Mouse (Mus musculus): ENCODE results near the gene Foxd4. TPM values are rescaled to one million over a fixed set of nuclear protein-coding genes. Genes with fewer than 3 reads are reported as not detected.

The Foxd4 gene
- not detected in 2 replicates for total RNA-seq (2014; fragmentation: Nextera tagmentation)
- not detected in 2 replicates for total RNA-seq (2017)

DNA sequence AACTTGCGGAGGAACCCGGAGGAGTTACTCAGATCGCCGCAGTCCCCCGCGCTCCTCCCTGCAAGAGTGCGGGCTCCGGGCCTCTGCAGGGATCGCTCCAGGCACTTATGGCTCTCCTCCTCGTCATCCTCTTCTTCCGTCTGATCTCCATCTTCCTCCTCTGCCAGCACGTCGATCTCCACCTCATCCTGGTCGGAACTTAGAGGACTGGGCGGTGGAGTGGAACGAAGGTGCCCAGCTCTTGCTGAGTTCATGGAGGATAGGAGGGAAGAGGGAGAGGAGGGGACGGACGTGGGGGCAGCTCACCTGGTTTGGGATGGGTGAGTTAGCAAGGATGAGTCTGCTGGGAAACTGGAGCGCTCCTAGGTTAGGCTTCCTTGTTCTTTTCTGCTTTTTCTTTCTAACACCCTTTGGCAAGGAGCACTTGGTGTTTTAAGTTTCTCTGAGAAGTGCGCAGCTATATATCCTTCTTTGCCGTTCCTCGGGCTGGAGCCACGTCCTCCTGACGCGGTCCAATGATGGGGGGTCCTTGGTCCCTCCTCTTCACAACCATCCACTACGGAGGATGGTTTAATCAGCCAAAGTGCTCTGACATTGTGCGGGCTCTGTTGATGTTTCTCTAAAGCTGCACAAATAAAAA lies at the start of gene Foxd4:
Gene Foxd4, minus strand, starts transcription at position 617 of the 640 bp plus-strand sequence.
- ATAC-seq (replicated peaks; ENCODE audit: low FRiP score, low TSS enrichment, poor library complexity, severe bottlenecking) = no peak

DNA sequence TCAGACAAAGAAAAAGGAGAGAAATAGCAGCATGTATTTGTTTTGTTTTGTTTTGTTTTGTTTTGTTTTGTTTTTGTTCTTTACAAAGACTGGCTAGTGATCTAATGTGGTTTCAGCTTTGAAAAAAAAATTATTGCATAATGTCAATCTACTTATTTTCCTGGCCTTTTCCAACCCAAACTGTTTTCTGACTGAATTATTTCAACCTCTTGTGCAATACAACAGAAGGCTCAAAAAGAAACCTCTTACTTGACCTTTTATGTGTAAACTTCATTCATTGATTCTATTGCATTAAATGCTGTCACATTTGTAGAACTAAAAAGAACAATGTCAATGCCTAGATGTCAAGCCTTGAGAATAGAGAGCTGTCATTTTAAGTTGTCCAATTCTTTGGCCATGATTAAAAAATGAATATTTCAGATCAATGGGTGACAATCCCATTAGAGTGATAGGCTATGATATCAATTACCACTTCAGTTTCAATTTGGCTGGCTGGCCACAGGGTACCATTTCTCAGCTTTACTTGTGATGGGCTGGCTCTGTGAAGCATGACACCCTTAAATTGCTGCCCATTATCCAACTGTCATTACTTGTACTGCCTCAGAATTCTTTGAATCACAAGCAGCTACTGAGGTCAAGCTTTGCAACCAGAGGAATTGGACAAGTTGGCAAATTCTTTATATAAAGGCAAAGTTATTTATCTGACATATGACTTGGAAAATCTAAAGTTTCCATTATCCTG lies 44.7 kb upstream of the Foxd4 start:
- no peak for ATAC-seq (replicated peaks; ENCODE audit: low FRiP score, low TSS enrichment, poor library complexity, severe bottlenecking)

DNA sequence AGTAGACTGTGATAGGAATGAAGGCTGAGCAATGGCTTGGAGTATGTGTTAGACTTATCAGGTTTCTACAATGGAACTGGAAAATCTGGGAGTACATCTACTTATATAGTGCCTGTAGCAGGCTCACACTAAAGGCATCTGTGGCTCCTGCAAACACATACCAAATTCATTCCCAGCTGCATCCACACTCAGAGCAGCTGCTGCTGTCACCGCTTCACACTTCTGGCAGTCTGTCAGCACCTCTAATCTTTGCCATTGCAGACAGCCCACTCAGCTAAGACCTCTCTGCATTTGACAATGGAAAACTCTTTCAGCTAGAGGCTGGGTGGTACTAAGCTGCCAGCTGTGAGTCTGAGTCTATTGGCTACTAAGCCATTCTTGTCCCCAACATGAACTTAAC lies 36.1 kb upstream of the Foxd4 start:
- no peak for ATAC-seq (replicated peaks; ENCODE audit: low FRiP score, low TSS enrichment, poor library complexity, severe bottlenecking)

- no peak for ATAC-seq (replicated peaks; ENCODE audit: low FRiP score, low TSS enrichment, poor library complexity, severe bottlenecking)
Measured at GRCm38 (mm10) chr19:24929041-24929440, 28.0 kb upstream of the Foxd4 start.

- ATAC-seq (replicated peaks; ENCODE audit: low FRiP score, low TSS enrichment, poor library complexity, severe bottlenecking) = no peak
Measured at GRCm38 (mm10) chr19:24920866-24921265, 19.9 kb upstream of the Foxd4 start.

DNA sequence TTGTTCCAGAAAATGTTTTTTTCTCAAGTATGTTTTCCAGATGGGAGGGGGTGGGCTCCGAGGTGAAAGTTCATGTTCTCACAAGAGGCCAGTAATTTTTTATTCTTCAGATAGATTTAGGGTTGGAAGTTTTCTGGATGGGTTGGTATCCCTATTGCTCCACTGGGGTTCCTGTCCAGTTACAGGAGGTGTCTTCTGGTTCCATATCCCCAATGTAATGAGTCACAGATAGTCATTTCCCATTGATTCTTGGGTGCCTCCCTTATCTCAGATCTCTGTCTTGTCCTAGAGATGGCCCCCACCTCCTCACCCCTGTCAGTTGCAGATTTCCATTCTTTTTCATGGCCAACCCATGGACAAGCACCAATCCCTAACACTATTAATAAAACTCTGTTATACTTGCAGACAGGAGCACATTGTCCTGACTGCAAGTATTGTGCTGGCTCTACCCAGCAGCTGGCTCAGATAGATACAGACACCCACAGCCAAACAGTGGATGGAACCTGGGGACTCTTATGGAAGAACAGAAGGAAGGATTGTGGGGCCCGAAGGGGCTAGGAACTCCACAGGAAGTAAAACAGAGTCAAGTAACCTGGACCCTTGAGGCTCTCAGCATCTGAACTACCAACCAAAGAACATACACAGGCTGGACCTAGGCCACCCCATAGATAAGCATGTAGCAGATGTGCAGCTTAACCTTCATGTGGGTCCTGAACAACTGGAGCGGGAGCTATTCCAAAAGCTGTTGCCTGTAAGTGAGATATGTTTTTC lies 7.6 kb upstream of the Foxd4 start:
- no peak for ATAC-seq (replicated peaks; ENCODE audit: low FRiP score, low TSS enrichment, poor library complexity, severe bottlenecking)

DNA sequence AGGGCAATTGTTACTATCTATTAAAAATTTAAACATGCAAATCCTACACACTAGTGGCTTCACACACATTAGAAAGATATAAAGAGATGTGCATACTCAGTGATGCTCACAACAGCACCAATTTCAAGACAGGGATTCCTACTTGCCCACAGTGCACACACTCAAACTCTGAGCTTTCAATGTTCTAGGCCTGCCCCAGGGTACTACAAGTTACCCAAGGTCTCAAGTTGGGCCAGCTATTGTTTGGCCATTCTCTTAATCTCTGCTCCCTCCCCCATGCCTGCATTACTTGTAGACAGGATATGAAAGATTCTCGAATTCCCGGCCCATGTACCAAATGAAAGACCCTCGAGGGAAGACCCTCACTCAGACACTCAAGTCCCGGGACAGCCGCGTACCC lies 6.7 kb upstream of the Foxd4 start:
- ATAC-seq (replicated peaks; ENCODE audit: low FRiP score, low TSS enrichment, poor library complexity, severe bottlenecking) = no peak

- ATAC-seq (replicated peaks; ENCODE audit: low FRiP score, low TSS enrichment, poor library complexity, severe bottlenecking) = no peak
Measured at GRCm38 (mm10) chr19:24902821-24903220, 1.8 kb upstream of the Foxd4 start.

DNA sequence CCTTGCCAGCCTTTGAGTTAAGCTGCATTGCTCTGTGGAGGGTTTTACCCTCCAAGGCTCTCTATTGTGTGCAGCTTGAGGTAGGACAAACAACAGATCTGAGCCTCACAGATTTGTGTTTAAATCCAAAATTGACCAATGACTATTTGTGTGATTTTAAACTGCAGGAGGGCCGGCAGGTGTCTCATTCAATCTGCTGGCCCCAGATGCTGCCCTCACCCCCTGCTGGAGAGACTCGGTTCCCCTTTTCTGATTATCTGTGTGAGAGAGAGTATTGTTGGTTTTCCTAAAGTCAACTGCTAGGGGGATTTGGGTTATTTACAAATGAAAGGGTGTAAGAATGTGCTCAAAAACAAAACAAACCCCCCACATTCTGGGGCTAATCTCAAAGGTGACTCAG lies 1.3 kb upstream of the Foxd4 start:
- no peak for ATAC-seq (replicated peaks; ENCODE audit: low FRiP score, low TSS enrichment, poor library complexity, severe bottlenecking)

- ATAC-seq (replicated peaks; ENCODE audit: low FRiP score, low TSS enrichment, poor library complexity, severe bottlenecking) = no peak
Measured at GRCm38 (mm10) chr19:24901666-24902065, 669 bp upstream of the Foxd4 start.

- ATAC-seq (replicated peaks; ENCODE audit: low FRiP score, low TSS enrichment, poor library complexity, severe bottlenecking) = no peak
Measured at GRCm38 (mm10) chr19:24899578-24900544, 1.1 kb downstream of the Foxd4 start.

DNA sequence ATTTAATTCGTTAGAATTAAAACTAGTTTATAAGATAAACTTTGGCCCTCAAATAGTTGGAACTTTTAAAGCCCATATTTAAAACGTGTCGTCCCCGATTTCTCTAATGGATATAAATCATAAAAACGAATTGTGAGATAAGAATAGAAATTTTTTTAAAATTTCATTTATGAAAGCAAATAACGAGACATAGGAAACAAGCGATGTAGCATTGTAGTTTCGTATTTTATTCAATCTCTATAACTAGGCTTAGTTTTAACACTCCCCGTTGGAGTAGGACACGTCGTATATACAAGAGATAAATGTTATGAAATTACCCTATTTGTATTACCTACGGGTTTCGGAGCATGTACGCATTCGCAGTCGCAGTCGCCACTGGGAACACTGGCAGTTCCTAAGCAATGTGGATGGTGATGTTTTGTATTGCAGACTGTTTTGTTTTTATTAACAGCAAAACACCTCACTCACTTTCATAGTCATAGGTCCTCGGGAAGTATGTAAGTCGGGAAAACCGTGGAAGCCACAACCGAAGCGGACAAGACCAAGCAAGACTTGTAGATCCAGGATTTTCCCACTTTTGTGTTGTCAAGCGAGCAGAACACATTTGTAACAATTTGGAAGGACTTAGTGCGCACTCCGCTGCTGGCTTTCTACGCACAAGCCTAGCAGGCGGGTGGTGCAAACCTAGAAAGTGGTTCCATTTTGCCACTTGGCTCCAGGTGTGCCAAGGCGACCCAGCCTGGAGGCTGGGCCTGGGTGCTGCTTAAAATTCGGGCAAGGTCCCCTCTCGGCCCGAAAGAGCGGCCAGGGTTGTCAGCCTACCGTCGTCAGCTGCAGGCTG lies 2.0 kb downstream of the Foxd4 start:
- no peak for ATAC-seq (replicated peaks; ENCODE audit: low FRiP score, low TSS enrichment, poor library complexity, severe bottlenecking)

- no peak for ATAC-seq (replicated peaks; ENCODE audit: low FRiP score, low TSS enrichment, poor library complexity, severe bottlenecking)
Measured at GRCm38 (mm10) chr19:24897896-24898736, 2.9 kb downstream of the Foxd4 start.

DNA sequence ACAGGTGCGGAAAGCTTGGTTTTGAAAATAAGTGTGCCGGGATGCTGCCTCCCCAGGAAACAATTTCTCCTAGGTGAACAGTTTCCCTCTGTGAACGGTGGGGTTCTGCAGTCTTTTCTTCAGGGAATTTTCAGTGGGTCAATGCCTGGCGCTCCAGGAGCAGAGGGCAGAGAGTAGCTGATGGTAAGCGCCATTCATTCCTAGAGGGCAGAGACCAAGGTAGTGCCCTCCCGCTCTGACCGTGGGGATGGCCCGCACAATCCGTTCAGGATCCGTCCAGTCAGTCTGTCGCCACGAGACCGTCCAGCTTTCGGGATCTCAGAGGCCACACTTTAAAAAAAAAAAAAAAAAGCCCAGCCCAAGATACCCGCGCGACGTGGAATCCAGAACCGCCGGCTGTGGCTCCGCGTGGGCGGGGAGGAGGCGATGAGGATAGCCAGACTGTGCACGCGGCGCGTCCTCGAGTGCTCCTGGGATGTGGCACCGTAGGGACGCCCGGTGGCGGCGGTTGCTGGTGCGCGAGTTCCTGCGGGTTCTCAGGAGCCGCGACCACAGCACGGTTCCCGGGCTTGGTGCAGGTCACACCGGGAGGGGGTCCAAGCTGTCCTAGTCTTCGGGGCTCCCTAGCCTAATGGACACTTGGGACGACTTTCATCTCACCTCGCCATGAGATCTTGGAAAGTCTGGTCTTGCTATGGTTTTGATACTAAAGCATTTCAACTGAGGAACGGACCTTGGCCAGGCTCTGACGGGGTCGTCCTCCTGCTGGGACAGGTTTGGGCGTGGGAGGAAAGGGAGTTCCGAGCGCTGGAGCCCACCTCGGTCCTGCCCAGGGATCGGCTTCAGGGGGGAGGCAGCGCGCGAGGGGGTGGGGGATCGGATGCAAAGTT lies 3.7 kb downstream of the Foxd4 start:
- ATAC-seq (replicated peaks; ENCODE audit: low FRiP score, low TSS enrichment, poor library complexity, severe bottlenecking) = no peak

DNA sequence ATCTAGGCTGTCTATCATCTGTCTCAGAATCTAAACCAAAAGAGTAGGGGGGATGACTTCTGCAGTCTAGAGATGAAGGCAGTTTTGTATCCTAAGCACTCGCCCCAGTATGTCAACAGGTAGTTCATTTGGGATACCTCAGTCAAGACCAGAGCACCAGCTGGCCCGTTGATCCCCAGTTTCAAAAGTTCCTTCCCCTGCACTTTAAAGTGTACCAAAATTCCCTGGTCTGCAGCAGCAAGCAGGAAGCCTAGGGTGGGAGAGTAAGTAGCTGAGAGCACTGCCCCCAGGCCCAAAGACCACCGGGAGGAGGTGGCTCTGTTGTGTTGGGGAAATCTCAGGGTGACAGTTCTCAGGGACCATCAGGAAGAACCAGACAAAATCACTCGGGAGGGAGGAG lies 4.5 kb downstream of the Foxd4 start:
- ATAC-seq (replicated peaks; ENCODE audit: low FRiP score, low TSS enrichment, poor library complexity, severe bottlenecking) = no peak

GRCm38 (mm10) chr19:24886888-24887287 lies 14.1 kb downstream of the Foxd4 start:
- ATAC-seq (replicated peaks; ENCODE audit: low FRiP score, low TSS enrichment, poor library complexity, severe bottlenecking) = no peak

DNA sequence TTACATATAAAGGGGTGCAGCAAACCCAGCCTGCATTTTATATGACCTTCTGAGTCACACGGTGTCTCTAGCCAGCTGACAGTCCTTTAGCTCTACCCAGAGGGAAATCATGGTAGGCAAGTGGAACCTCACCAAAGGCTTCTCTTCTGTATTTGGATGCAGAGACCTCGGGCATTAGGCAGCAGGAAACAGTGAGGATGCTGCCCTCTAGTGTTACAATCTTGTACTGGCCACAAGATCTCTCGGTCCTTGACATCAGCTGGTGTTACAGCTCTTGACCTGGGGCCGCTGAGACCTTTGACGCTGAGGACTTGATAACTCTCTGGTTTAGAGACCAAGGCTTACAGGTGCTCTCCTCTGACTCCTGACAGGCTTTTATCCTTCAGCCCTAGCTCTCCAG lies 15.5 kb downstream of the Foxd4 start:
- ATAC-seq (replicated peaks; ENCODE audit: low FRiP score, low TSS enrichment, poor library complexity, severe bottlenecking) = 0 out of 2 replicates have a peak, but pooled peaks have one; percentile 59
